Mouse (Mus musculus): ENCODE measurements around the gene Pnliprp2.

DNA sequence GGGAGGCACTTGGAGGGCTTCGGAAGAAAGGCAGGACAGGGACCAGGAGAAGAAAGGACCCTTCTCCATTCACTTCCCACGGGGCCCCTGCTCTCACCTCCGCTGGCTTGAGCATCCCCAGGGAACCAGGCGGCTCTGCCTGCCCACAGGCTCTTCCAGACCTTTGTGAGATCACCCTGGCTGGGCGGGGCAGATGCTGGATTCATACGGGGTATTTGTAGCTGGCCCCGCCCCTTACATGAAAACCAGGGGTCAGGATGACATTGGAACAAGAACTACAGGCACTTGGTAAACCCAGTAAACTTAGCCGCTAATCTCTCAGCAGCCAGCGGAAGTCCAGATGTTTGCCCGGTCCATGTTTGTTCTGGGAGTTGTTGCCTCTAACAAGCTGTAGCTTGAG, 34.8 kb downstream of the Pnliprp2 start, which contains the start of gene 1700019N19Rik:
- TF ChIP-seq POLR2A (IDR thresholded peaks at IDR 0.05; ENCODE audit: borderline replicate concordance, extremely low read depth, insufficient read depth, insufficient read length, poor library complexity, severe bottlenecking): no peak
- no peak for TF ChIP-seq CTCF (IDR thresholded peaks at IDR 0.05; ENCODE audit: borderline replicate concordance, extremely low read depth, insufficient read depth, insufficient read length)
